Mouse (Mus musculus): ENCODE measurements around the gene 5330417H12Rik.

- no peak for TF ChIP-seq CTCF (IDR thresholded peaks at IDR 0.05; ENCODE audit: extremely low read depth, insufficient read depth, low read length)
- TF ChIP-seq POLR2A (IDR thresholded peaks at IDR 0.05; ENCODE audit: extremely low read depth, insufficient read depth, low read length) = no peak
Measured at GRCm38 (mm10) chr7:107624432-107624831, 529 bp downstream of the 5330417H12Rik start.
